Mouse (Mus musculus): ENCODE measurements around the gene Ptpro.

Gene Ptpro

GRCm38 (mm10) chr6:137294973-137295820, 43.1 kb downstream of the Ptpro start:
- DNase-seq, result no peak

GRCm38 (mm10) chr6:137302561-137302960, 50.4 kb downstream of the Ptpro start:
- no peak for DNase-seq

- no peak for DNase-seq
Observed at GRCm38 (mm10) chr6:137303824-137304223, 51.7 kb downstream of the Ptpro start.

GRCm38 (mm10) chr6:137315265-137315664, 63.1 kb downstream of the Ptpro start:
- no peak for DNase-seq

GRCm38 (mm10) chr6:137316358-137316757, 64.2 kb downstream of the Ptpro start:
- DNase-seq, result no peak

GRCm38 (mm10) chr6:137317509-137317908, 65.4 kb downstream of the Ptpro start:
- no peak for DNase-seq

- DNase-seq, result no peak
Observed at GRCm38 (mm10) chr6:137318242-137318861, 66.2 kb downstream of the Ptpro start.

GRCm38 (mm10) chr6:137319658-137320057, 67.5 kb downstream of the Ptpro start:
- DNase-seq, result no peak

GRCm38 (mm10) chr6:137327718-137328117, 75.6 kb downstream of the Ptpro start:
- no peak for DNase-seq

- DNase-seq, result no peak
Observed at GRCm38 (mm10) chr6:137328228-137328627, 76.1 kb downstream of the Ptpro start.

GRCm38 (mm10) chr6:137330782-137331181, 78.7 kb downstream of the Ptpro start:
- DNase-seq, result no peak

- no peak for DNase-seq
Observed at GRCm38 (mm10) chr6:137331826-137332225, 79.7 kb downstream of the Ptpro start.

- no peak for DNase-seq
Observed at GRCm38 (mm10) chr6:137339071-137339470, 87.0 kb downstream of the Ptpro start.

- no peak for DNase-seq
Observed at GRCm38 (mm10) chr6:137343688-137344441, 91.7 kb downstream of the Ptpro start.

GRCm38 (mm10) chr6:137360166-137360565, 108.0 kb downstream of the Ptpro start:
- DNase-seq, result no peak

- no peak for DNase-seq
Observed at GRCm38 (mm10) chr6:137362216-137362615, 110.1 kb downstream of the Ptpro start.

- no peak for DNase-seq
Observed at GRCm38 (mm10) chr6:137364681-137365080, 112.6 kb downstream of the Ptpro start.

- DNase-seq, result no peak
Observed at GRCm38 (mm10) chr6:137365637-137366036, 113.5 kb downstream of the Ptpro start.

GRCm38 (mm10) chr6:137370745-137371144, 118.6 kb downstream of the Ptpro start:
- peak; percentile 6 for DNase-seq

- DNase-seq, result no peak
Observed at GRCm38 (mm10) chr6:137371455-137371854, 119.3 kb downstream of the Ptpro start.

- no peak for DNase-seq
Observed at GRCm38 (mm10) chr6:137373920-137374319, 121.8 kb downstream of the Ptpro start.

GRCm38 (mm10) chr6:137382546-137382945, 130.4 kb downstream of the Ptpro start:
- DNase-seq, result no peak

GRCm38 (mm10) chr6:137386344-137386743, 134.2 kb downstream of the Ptpro start:
- no peak for DNase-seq

- no peak for DNase-seq
Observed at GRCm38 (mm10) chr6:137386935-137387334, 134.8 kb downstream of the Ptpro start.
